Mouse (Mus musculus) spleen, postnatal 10 days (tissue): Measurements from ENCODE around the gene Megf11.
"Not testable (repeated sequence)": the region's sequence is repeated elsewhere in the genome, so short reads cannot be mapped to it uniquely, and the experiment has no call there.

Experiments used
- DNase-seq, 2 experiments: peaks; one replicate each; pipeline ENCODE4 v3.0.0; 2021 to 2022; ENCODE audit warnings: low spot score in 2 of 2

Gene Megf11

DNA sequence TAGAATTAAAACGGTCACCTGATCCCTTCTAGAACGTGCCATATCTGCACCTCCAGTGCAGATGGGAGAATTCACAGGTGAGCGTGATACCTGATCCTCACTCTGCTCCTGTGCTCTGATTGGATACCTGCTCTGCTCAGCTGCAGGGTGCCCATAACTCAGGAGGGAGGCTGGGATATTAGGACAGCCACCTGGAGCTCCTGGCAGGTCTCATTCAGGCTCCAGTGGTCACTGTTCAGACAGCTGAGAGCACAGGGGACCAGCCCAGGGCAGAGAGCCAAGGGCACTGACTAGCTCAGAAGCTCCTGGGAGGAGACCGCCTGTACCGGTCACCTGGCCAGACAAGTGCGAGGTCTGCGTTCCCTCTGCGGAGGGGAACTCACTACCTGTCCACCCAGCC is 80.7 kb downstream of the Megf11 start:
- no peak for DNase-seq

DNA sequence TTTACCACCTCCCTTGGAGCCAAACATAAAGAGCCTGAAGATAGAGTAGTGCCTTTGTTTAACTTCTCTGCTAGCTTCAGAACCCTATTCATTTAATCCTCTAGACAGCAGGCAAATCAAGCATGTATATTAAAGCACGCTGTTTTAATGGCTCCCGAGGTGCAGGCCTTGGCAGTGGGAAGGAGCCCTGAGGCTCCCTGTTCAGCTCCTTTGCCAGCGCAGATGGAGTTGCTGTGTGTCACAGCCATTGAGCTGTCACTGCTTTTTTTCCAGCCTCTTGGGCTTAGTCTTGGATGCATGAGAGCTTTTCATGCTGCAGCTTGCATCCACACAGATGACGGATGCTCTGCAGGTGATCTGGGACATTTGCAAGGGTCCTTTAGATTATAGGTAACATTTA is 81.1 kb downstream of the Megf11 start:
- DNase-seq, result no peak

DNA sequence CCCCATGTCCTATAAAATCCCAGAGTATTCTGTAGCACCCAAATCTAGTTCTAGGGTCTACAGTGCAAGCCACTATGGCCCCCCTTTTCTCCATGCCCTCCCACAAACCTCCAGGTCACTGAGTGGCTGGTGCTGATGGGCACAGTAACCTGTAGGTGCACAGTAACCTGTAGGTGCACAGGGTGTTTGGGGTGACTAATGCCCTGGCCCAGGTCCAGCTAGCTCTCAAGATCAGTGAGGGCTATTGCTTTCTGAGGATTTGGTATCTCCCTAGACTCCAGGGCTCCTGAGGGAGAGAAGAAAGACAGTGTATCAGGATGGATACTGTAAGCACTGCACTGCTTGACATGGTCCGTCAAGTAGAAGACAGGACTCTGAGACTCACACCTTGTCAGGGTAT is 85.4 kb downstream of the Megf11 start:
- no peak for DNase-seq

DNA sequence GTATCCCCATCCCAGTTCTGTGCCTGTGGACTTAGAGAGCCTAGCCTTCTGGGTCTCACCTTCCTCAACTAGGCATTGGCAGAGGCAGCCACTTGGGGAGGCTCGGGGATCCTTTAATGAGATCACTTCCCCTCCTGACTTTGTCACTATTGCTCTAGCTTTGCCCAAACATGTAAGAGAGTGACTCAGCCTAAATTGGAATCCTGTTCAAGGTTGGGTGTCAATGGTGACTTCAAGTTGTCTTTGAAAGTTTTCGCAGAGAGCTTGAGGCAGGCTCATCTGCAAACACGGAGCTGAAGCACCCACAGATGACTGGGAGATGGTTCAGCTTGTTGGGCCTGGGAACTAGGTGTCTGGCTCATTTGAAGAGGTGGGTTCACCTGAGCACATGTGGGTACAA is 85.9 kb downstream of the Megf11 start:
- no peak for DNase-seq

DNA sequence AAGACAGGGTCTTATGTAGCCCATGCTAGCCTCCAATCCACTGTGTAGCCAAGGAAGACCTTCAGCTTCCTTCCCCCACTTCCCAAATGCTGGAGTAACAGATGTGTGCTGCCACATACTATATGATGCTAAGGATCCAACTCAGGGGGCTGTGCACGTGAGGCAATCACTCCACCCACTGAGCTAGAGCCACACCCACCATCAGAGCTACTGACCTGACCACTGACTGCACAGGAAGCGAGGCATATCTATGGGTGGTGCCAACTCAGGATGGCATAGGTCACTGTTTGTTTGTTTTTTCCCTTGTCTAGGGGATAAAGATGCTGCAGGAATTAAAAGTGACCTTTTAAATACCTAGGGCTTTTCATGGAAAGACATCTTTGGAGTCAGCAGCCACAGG is 86.7 kb downstream of the Megf11 start:
- DNase-seq, result peak in 1 of 2 experiments; percentile 49

DNA sequence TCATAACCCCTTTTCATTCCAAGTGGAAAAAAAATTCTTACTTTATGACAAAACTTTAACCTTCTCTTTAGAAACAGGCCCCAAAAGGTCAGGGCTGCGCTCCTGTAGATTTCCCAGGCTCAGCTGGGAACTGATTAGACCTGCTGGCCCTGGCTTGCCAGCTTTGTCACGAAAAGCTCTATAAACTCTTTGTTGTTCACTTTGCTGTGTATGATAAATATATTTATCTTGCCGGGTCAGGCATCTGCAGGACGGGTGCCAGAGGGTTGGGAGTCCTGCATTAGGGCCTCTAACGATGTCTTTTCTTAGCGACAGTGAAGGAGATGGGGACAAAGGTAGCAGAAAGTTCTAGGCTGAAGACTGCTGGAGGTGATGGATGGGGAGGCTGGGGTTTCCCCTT is 87.3 kb downstream of the Megf11 start:
- DNase-seq, result peak; percentile 45 to 51

DNA sequence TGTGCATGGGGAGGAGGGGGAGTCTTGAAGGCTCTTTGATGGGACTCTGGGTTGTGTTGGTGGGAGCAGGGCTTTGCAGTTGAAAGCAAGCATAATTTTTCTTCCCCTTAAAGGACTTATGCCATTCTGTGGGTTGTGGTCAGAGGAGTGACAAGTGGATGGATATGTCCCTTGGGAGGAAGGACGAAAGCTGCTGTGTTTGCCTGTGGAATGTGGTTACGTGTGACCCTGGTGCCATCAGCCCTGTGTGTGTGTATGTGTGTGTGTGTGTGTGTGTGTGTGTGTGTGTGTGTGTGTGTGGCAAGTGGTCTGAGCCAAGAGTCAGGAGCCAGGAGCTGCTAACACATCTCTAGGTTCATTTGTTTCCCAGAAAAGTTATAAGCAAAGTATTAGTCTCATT is 87.7 kb downstream of the Megf11 start:
- DNase-seq, result no peak

DNA sequence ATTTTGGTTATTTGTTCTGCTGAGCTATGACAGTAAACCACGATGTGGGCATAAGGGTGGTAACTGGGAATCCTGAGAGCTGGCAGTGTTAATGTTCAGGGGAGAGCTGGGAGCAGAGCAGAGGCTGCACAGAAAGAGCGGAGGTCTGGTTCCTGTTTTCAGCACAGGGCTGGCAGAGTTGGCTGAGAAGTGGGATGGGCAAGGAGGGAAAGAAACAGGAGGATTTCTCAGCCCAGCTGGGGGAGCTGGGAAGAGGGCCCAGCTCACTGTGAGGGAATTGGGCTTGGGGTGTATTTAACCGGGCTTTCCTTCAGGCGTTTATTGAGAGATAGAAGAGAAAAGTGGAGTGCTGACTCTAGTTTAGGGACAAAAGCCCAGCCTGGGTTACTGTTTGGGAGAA is 88.3 kb downstream of the Megf11 start:
- DNase-seq, result no peak

DNA sequence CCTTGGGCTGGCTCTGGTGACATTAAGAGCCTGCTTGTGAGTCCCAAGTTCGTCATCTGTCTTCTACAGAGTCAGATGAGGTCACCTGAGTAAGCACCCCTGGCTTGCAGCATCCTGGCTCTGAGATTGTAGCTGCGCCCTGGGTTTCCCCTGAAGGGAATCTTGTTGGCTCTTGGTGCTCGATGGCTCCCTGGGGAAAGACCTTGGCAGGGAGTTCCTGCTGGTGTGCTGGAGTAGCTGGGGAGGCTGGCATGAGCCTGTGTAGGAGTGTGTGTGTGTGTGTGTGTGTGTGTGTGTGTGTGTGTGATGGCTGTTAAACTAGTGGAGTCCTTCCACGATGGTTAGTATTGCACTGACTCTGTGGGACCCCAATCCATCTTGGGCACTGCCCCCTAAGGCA is 88.7 kb downstream of the Megf11 start:
- DNase-seq, result no peak

DNA sequence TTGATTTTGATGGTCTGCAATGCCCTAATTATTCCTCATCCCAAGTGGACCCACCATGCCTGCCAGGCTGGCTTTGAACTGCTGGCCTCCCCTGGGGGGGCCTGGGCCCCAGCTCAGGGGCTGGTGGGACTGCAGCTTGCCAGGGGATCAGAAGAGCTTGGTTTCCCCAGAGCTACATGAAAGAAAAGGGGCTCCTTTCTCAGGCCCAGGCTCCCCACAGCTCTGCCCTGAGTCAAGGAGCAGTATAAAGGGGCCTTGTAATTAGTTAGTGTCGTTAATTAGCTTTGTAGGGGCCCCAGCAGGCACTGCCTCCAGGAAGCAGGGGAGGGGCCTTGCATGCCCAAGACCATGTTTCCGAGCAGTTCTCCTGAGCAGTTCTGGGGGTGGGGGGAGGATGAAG is 90.5 kb downstream of the Megf11 start:
- DNase-seq, result no peak

DNA sequence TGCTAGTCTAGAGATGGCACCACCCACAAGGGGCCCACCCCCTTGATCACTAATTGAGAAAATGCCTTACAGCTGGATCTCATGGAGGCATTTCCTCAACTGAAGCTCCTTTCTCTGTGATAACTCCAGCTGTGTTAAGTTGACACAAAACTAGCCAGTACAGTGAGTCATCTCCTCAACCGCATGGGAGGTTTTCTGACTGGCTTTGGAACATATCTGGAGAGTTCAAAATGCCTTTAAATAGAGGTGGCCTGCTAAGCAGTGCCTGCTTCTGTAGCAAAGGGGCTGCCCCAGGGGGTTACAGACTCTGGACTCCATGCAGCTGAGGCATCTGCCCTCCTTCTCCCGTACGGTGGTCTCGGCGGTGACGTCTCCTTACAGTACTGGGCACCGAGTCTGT is 92.0 kb downstream of the Megf11 start:
- DNase-seq, result not testable (repeated sequence)

DNA sequence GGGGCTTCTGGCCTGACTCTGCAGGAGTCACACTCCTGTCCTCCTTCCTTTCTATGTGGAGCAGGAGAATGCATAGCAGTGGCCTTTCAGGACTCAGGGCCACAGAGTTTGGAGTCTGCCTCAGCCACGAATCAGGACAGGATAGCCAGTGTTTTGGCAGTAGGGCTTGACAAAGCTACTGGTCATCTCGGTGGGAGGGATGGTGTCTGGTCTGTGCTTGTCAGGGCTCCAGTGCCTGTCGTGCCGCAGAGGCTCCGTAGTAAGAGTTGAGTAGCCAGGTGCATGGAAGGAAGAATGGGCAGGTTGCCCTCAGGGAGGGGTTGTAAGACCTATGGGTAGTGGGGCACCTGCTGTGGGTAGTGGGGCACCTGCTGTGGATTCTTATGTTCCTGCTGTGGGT is 96.7 kb downstream of the Megf11 start:
- DNase-seq, result no peak

DNA sequence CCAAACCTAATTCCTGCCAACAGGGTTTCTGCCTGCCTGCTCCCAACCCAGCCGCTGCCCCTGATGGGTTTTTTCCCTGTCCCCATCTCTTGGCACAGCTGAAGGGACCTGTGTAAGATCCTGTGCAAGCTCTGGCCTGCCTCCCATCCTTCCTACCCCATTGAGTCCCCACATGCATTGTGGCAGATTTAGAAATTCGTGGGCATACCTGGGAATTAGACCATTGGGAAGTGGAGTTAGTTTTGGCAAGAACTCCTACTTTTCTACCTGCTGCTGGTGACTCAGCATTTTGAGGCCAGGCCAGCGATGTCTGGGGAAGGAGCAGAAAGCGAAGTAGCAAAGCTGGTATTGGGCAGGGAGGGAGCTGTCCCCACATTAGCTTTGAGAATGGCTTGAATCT is 102.0 kb downstream of the Megf11 start:
- DNase-seq, result no peak

DNA sequence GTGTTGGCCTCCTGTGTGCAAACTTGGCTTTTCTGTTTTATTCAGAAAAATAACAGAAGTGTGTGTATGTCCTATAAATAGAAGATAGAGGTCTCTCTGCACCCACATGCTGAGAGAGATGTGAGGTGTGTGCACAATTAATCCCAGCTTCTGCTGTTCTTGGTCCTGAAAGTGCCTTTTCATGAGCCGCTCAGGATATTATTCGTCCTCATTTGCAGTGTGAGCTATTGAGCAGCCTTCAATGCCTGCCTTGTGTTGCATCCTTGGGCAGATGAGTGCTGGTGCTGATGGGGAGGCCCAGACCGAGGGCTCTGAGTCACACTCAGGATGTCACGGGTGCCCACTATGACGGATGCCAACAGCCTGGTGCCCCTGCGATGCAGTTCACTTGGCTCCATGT is 109.2 kb downstream of the Megf11 start:
- no peak for DNase-seq

DNA sequence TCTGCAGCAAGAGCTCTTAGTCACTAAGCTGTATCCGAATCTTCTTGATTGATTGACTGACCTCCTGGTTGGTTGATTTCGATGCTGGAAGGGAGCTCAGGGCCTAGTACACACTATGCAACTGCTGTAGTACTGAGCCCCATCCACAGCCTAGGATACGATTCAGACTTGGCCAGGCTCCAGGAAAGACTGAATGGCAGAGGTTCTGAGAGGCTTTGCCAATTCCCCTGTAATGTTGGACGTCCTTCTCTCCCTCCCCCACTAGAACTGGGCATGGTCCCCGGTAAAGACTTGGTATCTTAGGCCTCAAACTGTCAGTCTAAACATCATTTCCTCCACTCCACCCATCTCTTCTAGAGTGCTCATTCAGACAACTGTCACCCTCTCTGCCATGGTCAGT is 113.5 kb downstream of the Megf11 start:
- DNase-seq, result no peak

DNA sequence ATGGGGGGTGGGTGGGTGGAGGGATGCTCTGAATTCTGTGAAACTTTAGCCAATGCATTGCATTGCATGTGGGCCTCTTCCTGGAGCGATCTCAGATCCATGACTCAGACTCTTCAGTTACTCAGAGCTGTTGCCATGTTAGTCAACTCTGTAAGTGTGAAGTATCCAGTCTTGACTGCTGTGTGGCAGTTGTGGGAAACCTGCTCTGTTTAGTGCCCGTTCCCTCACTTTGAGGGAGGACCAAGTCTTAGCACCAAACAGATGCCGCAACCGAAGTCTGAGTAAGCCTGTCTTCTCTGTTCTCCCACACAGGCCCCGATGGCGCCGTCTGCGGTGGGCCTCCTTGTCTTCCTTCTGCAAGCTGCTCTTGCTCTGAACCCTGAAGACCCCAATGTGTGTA is 115.8 kb downstream of the Megf11 start:
- no peak for DNase-seq

DNA sequence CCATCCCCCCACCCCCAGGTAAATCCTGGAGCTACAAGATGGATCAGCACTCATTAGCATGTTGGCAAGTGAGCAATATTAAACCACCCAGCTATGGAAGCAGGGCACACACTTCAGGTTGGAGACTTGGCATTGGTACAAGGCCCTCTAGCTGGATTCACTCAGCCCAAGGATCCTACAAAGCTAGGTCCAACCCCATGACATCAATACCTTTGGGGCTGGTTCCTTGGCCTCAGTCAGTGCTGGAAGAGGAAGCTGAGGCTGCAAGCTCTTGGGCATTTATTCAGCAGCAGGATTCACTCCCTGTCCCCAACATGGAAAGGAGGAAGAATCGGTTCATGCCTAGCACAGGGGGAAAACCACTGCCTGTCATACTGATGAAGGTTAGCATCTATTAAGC is 118.6 kb downstream of the Megf11 start:
- DNase-seq, result no peak

DNA sequence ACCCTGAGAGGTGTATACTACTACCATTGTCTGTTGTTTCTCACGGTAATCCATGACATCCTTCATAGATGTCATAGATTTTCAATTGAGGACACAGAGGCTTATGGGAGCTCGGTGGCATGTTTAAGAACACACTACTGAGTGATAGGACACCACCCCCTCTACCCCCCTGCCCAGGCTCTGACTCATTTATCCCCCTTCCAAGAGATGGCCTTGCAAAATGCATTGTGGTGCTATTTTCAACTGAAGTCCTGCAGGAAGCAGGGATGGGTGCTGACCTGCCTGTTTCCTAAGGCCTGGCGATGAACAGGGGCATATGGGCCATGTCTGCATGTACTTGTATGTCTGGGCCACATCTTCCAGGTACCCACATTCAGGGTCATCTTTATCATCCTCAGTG is 119.0 kb downstream of the Megf11 start:
- DNase-seq, result no peak

DNA sequence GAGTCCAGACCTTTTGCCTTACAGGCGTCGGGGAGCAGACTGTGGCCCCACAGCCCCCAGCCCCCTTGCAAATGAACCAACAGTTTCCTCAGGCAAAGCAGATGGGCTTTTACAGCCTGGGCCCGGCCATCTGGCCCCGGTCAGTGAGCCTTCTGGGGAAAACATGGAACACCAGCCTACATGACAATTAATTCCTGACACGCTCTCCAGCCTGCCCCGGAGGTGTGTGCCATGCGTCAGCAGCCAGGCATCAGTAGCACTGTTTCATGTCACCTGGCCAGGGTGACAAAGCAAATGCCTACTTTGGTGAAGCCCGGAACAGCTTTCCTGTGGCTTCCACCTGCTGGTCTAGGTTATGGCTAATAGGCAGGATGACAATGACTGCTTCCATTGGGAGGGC is 119.5 kb downstream of the Megf11 start:
- DNase-seq, result no peak

DNA sequence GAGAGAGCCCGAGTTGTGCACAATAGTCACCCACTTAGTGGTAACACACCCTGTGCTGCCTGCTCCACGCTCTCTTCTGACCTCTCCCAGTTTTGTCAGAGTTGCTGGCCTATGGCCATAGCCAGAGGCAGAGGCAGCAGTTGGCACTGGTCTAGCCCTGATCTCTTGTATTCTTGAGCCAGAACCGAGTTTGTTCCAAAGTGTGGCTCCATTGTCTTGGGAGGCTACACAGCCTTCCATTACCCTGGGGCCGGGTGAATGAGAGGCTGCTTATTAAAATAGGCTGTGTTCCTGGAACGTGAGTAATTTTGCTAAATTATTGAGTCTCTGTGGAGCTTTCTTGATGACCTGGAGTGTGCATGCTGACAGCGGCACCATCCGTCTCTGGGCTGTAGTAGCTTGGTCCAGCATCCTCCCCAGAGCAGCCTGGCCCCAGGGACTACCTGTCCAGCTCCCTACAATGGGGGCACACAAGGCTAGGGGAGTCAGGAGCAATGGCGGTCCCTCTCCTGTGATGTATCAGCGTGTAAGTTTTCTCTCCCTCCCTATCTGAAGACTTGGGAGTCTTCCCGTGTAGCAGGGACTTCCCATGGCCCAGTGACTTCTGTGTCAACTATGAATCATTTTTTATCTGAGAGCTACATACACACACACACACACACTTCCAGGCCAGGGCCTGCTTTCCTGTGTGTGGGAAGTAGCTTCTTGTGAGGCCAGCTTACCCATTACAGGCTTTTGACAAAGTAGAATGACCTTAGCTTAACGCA is 121.2 kb downstream of the Megf11 start:
- DNase-seq, result no peak

DNA sequence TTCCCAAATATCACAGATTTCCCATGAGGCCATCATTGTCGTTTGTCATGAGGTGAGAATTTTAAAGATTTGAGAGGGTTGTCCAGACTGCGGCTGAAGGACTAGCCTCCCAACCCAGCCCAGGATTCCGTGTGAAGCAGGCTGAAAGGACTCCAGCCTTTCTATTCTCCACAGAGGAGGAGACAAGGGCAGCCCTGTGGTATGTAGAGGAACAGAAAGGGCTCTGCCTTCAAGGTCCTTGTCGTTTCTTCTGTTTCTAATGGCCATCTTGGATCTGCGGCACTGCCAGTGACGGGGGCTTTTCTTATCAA is 121.7 kb downstream of the Megf11 start:
- no peak for DNase-seq

DNA sequence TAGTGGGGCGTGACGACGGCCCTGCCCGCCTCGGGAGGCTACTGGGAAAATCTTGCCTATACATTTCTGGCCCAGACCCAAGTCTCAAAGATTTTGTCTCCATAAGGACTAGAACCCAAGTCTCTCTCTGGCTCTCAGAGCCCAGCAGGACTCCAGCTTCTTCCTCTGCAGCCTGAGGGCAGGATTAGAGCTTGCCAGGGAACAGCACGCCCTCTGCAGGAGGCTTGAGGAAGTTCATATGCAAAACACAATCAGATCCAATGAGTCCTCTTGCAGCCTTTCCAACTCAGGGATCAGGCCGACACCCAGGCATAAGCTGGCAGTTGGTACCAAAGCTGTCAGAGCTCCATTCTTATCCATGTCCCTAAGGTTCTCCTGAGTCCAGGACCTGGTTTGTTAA is 122.6 kb downstream of the Megf11 start:
- DNase-seq, result no peak

DNA sequence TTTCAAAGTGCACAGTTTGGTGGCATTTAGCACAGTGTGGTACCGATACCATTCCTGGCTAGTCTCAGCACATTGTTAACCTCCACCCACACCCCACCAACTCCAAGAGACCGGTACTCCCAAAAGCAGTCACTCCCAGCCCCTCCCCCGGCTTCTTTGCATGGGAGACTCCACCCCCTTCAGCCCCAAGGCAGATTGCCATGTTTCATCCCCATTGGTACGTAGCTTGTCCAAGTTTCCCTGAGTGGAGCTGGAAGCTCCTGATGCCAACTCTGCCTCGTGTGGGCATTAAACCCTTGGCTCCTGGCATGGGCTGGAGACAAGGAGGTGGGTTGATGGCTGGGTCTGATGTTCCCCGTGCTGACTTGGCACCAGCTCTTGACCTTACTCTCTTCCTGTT is 129.4 kb downstream of the Megf11 start:
- DNase-seq, result no peak

DNA sequence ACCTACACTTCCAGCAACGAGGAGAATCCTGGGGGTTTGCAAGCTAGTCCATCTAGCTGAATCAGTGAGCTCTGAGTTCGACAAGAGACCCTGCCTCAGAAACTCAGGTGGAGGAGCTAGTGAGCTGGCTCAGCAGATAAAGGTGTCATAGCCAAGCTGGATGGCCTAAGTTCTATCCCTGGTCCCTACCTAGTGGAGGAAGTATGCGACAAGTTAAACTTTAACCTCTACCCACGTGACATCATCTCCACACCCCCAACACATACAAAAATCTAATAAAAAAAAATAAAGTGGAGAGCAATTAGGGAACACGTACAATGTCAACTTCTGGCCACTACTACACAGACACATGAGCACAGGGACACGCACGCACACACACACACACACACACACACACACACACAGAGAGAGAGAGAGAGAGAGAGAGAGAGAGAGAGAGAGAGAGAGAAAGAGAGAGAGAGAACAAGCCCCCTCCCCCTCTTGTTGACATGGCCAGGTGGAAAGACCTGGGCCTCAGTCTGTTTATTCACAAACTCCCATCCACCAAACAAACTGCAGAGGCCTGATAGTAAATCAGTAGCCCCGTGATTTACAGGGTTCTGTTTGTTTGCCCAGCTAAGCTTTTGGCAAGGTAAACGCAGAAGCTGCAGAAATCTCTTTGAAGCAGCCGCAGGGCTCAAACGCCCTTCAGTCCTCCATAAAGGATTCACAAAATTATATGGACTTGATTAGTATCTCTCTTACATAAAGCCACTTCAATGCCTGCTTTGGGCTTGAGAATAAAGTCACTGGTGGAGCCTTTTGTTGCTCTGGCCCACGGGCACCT is 134.7 kb downstream of the Megf11 start:
- DNase-seq, result no peak
